Mouse (Mus musculus) monocyte, adult 59 days (primary cell): ENCODE measurements around the gene Hspe1. TPM values are rescaled to one million over a fixed set of nuclear protein-coding genes. Genes with fewer than 3 reads are reported as not detected.

ENCODE experiments used
- total RNA-seq, 2 experiments: library from RNA; stranded (reverse); gene quantifications; one replicate each; pipeline ENCODE4 v1.2.4; 2023

The Hspe1 gene
- total RNA-seq: 10 to 100 TPM; 62.6 TPM

DNA sequence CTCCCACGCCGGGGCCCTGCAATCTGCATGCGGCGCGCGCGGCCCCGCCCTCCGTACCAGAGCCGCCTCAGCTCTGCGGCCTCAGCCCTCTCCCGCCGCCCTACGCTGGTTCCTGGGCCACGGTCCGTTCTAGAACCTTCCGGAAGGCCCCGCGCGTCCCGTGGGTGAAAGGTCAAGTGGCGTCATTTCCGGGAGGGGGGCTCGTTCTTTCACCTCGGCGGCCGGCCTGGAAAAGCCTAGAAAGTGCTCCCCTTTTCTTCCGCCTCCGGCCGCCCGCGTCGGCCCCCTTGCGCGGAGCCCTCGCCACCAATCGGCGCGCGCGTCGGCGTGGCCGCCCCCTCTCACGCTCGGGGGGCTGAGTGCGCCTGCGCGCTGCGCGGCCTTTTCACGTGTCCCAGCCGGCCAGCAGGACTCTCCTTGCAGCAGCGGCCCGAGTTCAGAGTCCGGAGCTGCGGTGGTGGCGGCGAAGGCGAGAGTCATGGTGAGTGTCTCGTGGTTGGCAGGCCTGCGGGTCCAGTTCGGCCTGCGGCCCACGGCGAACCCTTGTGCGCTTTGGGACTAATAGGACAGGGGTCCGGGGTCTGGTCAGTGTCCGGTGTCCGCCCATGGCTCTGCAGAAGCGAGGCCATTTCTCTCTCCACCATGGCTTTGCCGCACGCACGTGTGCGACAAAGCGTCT is at the start of gene Hspe1, which contains the start of gene Hspd1:
Gene Hspe1 (plus strand): TSS at position 201 of the 679 bp plus-strand sequence.
Gene Hspd1 (minus strand): TSS at position 312 of the 679 bp plus-strand sequence.

DNA sequence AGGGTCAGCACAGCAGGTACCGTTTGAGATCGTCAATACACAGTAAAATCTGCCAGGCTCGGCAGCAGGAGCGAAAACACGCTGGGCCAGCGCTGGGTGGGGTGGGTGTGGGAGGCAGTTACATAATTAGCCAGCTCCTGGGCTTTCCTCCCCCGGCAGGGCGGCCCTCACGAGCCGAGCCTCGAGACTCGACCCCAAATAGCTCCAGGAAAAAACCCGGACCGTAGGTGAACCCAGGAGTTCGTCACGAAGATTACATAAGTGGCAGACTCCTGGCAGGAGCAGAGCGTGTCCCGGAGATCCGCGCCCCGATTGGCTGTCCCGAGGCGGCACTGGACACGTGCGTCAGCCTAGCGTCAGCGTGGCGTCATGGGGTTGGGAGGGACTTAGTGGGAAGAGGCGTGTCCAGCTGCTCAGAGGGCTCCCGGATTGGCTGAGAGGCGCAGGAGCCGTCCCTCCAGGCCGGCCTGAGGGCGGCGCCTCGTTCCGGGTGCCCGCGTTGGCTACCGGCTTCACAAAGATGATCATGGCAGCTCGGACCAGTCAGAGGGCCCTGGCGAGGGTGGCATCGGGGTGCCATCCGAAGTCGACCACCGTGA is 35.5 kb upstream of the Hspe1 start, which contains the start of gene Coq10b:
Gene Coq10b (plus strand): TSS at position 416 of the 599 bp plus-strand sequence.

GRCm38 (mm10) chr1:55130943-55131401 is 43.0 kb downstream of the Hspe1 start, which contains the start of gene Mob4:
Gene Mob4, plus strand, starts transcription at chr1:55131231.

Other genes with a start within 250 kb of the Hspe1 start
- gene Ankrd44, start 161.7 kb upstream of the Hspe1 start, total RNA-seq: 100 to 1,000 TPM; 344 to 376 TPM
- gene Sf3b1, start 60.7 kb upstream of the Hspe1 start, total RNA-seq: 100 to 1,000 TPM; 326 to 349 TPM
- gene Coq10b, start 35.4 kb upstream of the Hspe1 start, total RNA-seq: 10 to 100 TPM; 56.1 to 59.0 TPM
- 10 to 100 TPM; 61.4 to 71.1 TPM for gene Hspd1, start 111 bp downstream of the Hspe1 start, total RNA-seq
- 10 to 100 TPM; 44.6 to 45.3 TPM for gene Mob4, start 43.1 kb downstream of the Hspe1 start, total RNA-seq
- gene Rftn2, start 138.7 kb downstream of the Hspe1 start, total RNA-seq: 1 to 10 TPM in 1 of 2 experiments, under 1 TPM in 1; 0.67 to 1.7 TPM
- gene Mars2, start 149.0 kb downstream of the Hspe1 start, total RNA-seq: 1 to 10 TPM; 2.4 to 2.5 TPM